Mouse (Mus musculus) lung, postnatal 0 days (tissue): ENCODE measurements around the gene Lcp1.

Experiments
- CTCF ChIP-seq: IDR thresholded peaks from 2 replicates; pipeline ENCODE4 v1.5.1; 2016; ENCODE audit warnings: antibody characterized with exemption, mild to moderate bottlenecking
- EP300 ChIP-seq: IDR thresholded peaks from 2 replicates; pipeline ENCODE4 v1.6.1; 2016; ENCODE audit warnings: antibody characterized with exemption, mild to moderate bottlenecking, control low read depth

DNA sequence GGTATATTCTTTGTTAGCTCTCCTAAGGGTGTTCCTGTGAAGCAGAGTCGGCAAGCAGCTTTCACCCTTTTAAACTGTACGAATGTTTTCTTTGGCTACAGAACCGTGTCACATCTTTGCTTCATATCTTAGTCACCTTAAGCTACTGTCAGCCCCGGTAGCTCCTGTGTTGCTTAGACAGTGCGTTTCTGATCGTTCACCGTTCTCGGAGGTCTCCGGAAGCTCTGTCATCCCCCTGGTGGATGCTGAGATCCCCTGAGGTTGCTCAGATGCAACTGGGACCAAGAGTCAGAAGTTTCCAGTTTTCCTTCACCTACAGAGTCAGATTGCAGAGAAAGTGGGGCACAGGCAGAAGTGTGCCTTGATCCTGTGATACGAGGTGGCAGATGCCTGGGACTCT is 61.5 kb downstream of the Lcp1 start:
- no peak for TF ChIP-seq EP300
- TF ChIP-seq CTCF: no peak
